Comparison of ENCODE assay signal across 25 mouse cellular contexts in genomic region chr13:55047706-55048105, GRCm38 (mm10). TPM values are rescaled to one million over a fixed set of nuclear protein-coding genes. Genes with fewer than 3 reads are reported as not detected.
A peak's percentile ranks its signal among the peaks of the same experiment; 100 is the strongest.
DNase-seq lines count a peak whose midpoint lies in the region; ATAC-seq lines count a peak whose summit lies in the region.
"Had no signal": no experiment of that assay in that cellular context is flagged by ENCODE, and none has a peak within 500 bp of the region (broad histone marks: within the 10 kb centered on the region; RNA-seq: fewer than 3 reads in every experiment).

No protein-coding gene starts in this region.

- DNase-seq in forebrain, embryonic 14.5 days (ENCODE audit: low spot score) = peak; percentile 33
- DNase-seq in forebrain, embryonic 10.5 days (ENCODE audit: extremely low spot score, low spot score) = no peak
- peak; percentile 26 for DNase-seq in midbrain, embryonic 14.5 days
- no peak for DNase-seq in midbrain, embryonic 10.5 days (ENCODE audit: low spot score)
- DNase-seq in Muller cell, postnatal 12 days (ENCODE audit: inconsistent ontology term) = peak; percentile 68
- DNase-seq in thymus, postnatal 4 days = no peak
- DNase-seq: adrenal gland, adult 2 months; adrenal gland, postnatal 10 days; adrenal gland, postnatal 25 days; B cell, adult 2 months; cerebellum, adult 11-12 months; cerebellum, adult 2 months; cerebellum, adult 9-10 months; cerebellum, postnatal 10 days; cerebellum, postnatal 25 days; forebrain, postnatal 0 days had no signal

- WGBS in forebrain, embryonic 14.5 days = 31% methylated on average over 3 of the region's 3 CpGs
- 91% methylated on average over 3 of the region's 3 CpGs for WGBS in forebrain, embryonic 10.5 days
- WGBS in hindbrain, embryonic 12.5 days = 66% methylated on average over 3 of the region's 3 CpGs
- WGBS in hindbrain, embryonic 13.5 days = 40% methylated on average over 3 of the region's 3 CpGs
- WGBS in midbrain, embryonic 14.5 days = 56% methylated on average over 3 of the region's 3 CpGs
- 85% methylated on average over 3 of the region's 3 CpGs for WGBS in midbrain, embryonic 10.5 days

- H3K4me1 ChIP-seq in forebrain, embryonic 14.5 days (ENCODE audit: control insufficient read depth, insufficient read depth, low read length) = no peaks in the 10 kb centered on the region
- H3K4me1 ChIP-seq in forebrain, embryonic 10.5 days = no peaks in the 10 kb centered on the region
- H3K4me1 ChIP-seq in hindbrain, embryonic 12.5 days = 0 out of 2 replicates have a peak, but pooled peaks cover 3% of the 10 kb centered on the region
- peaks cover 8% of the 10 kb centered on the region; the same call in 1 of the 2 replicates for H3K4me1 ChIP-seq in hindbrain, embryonic 13.5 days (replicated peaks)
- 0 out of 2 replicates have a peak, but pooled peaks cover 5% of the 10 kb centered on the region for H3K4me1 ChIP-seq in midbrain, embryonic 14.5 days (ENCODE audit: control insufficient read depth, insufficient read depth, low read length)
- H3K4me1 ChIP-seq in midbrain, embryonic 10.5 days = no peaks in the 10 kb centered on the region
- H3K4me1 ChIP-seq: embryonic facial prominence, embryonic 10.5 days; embryonic facial prominence, embryonic 12.5 days; forebrain, embryonic 12.5 days had no signal

- peaks cover 7% of the 10 kb centered on the region for H3K36me3 ChIP-seq in forebrain, embryonic 14.5 days (ENCODE audit: control insufficient read depth, insufficient read depth, low read length)
- peaks cover 10% of the 10 kb centered on the region for H3K36me3 ChIP-seq in forebrain, embryonic 10.5 days (replicated peaks)
- peaks cover 7% of the 10 kb centered on the region; the same call in 1 of the 2 replicates for H3K36me3 ChIP-seq in hindbrain, embryonic 12.5 days
- H3K36me3 ChIP-seq in hindbrain, embryonic 13.5 days = peaks cover 7% of the 10 kb centered on the region; the same call in 1 of the 2 replicates
- peaks cover 4% of the 10 kb centered on the region; the same call in 1 of the 2 replicates for H3K36me3 ChIP-seq in midbrain, embryonic 14.5 days (ENCODE audit: control insufficient read depth, insufficient read depth, low read length)
- peaks cover 21% of the 10 kb centered on the region for H3K36me3 ChIP-seq in midbrain, embryonic 10.5 days
- H3K36me3 ChIP-seq: forebrain, embryonic 15.5 days had no signal

- no peak overlapping the region for H3K9ac ChIP-seq in forebrain, embryonic 14.5 days (ENCODE audit: low read length)
- no peak overlapping the region for H3K9ac ChIP-seq in hindbrain, embryonic 12.5 days
- H3K9ac ChIP-seq in hindbrain, embryonic 13.5 days = no peak overlapping the region
- no peak overlapping the region for H3K9ac ChIP-seq in midbrain, embryonic 14.5 days (replicated peaks; ENCODE audit: low read length)
- H3K9ac ChIP-seq: embryonic facial prominence, embryonic 12.5 days; forebrain, embryonic 12.5 days; forebrain, embryonic 15.5 days; forebrain, postnatal 0 days had no signal

- no peaks in the 10 kb centered on the region for H3K27me3 ChIP-seq in forebrain, embryonic 14.5 days (replicated peaks; ENCODE audit: control insufficient read depth, insufficient read depth, low read length)
- no peaks in the 10 kb centered on the region for H3K27me3 ChIP-seq in forebrain, embryonic 10.5 days (ENCODE audit: poor library complexity, severe bottlenecking)
- H3K27me3 ChIP-seq in hindbrain, embryonic 12.5 days = no peaks in the 10 kb centered on the region
- H3K27me3 ChIP-seq in hindbrain, embryonic 13.5 days = no peaks in the 10 kb centered on the region
- H3K27me3 ChIP-seq in midbrain, embryonic 14.5 days (ENCODE audit: control insufficient read depth, insufficient read depth, low read length) = no peaks in the 10 kb centered on the region
- no peaks in the 10 kb centered on the region for H3K27me3 ChIP-seq in midbrain, embryonic 10.5 days (ENCODE audit: low read depth, poor library complexity, severe bottlenecking)
- H3K27me3 ChIP-seq: CH12.LX; embryonic facial prominence, embryonic 12.5 days; forebrain, embryonic 12.5 days; forebrain, embryonic 15.5 days had no signal

- H3K9me3 ChIP-seq in forebrain, embryonic 14.5 days (replicated peaks; ENCODE audit: control insufficient read depth, low read length) = no peaks in the 10 kb centered on the region
- no peaks in the 10 kb centered on the region for H3K9me3 ChIP-seq in forebrain, embryonic 10.5 days
- no peaks in the 10 kb centered on the region for H3K9me3 ChIP-seq in hindbrain, embryonic 12.5 days (replicated peaks)
- no peaks in the 10 kb centered on the region for H3K9me3 ChIP-seq in hindbrain, embryonic 13.5 days
- no peaks in the 10 kb centered on the region for H3K9me3 ChIP-seq in midbrain, embryonic 14.5 days (ENCODE audit: control insufficient read depth, low read length)
- H3K9me3 ChIP-seq in midbrain, embryonic 10.5 days (replicated peaks) = no peaks in the 10 kb centered on the region
- H3K9me3 ChIP-seq: embryonic facial prominence, embryonic 10.5 days; embryonic facial prominence, embryonic 12.5 days; forebrain, embryonic 12.5 days; forebrain, embryonic 15.5 days; G1E had no signal

- no peak overlapping the region for H3K4me2 ChIP-seq in forebrain, embryonic 14.5 days (ENCODE audit: low read length)
- H3K4me2 ChIP-seq in hindbrain, embryonic 12.5 days (replicated peaks) = no peak overlapping the region
- no peak overlapping the region for H3K4me2 ChIP-seq in hindbrain, embryonic 13.5 days
- H3K4me2 ChIP-seq in midbrain, embryonic 14.5 days (ENCODE audit: low read length) = no peak overlapping the region
- H3K4me2 ChIP-seq: embryonic facial prominence, embryonic 12.5 days; forebrain, embryonic 12.5 days; forebrain, embryonic 15.5 days had no signal

- H3K4me3 ChIP-seq in forebrain, embryonic 14.5 days (ENCODE audit: low read depth, low read length) = no peak overlapping the region
- H3K4me3 ChIP-seq in forebrain, embryonic 10.5 days = no peak overlapping the region
- H3K4me3 ChIP-seq in hindbrain, embryonic 12.5 days = no peak overlapping the region
- no peak overlapping the region for H3K4me3 ChIP-seq in hindbrain, embryonic 13.5 days
- H3K4me3 ChIP-seq in midbrain, embryonic 14.5 days (replicated peaks; ENCODE audit: low read depth, low read length) = no peak overlapping the region
- H3K4me3 ChIP-seq in midbrain, embryonic 10.5 days = no peak overlapping the region
- H3K4me3 ChIP-seq: embryonic facial prominence, embryonic 10.5 days; embryonic facial prominence, embryonic 12.5 days; forebrain, embryonic 12.5 days; forebrain, embryonic 15.5 days had no signal

- H3K27ac ChIP-seq in forebrain, embryonic 14.5 days (ENCODE audit: low read depth, low read length) = no peak overlapping the region
- H3K27ac ChIP-seq in forebrain, embryonic 10.5 days = no peak overlapping the region
- H3K27ac ChIP-seq in hindbrain, embryonic 12.5 days = 0 out of 2 replicates have a peak overlapping the region, but pooled peaks have one; percentile 45
- no peak overlapping the region for H3K27ac ChIP-seq in hindbrain, embryonic 13.5 days
- H3K27ac ChIP-seq in midbrain, embryonic 14.5 days (replicated peaks; ENCODE audit: low read depth, low read length) = 0 out of 2 replicates have a peak overlapping the region, but pooled peaks have one; percentile 41
- no peak overlapping the region for H3K27ac ChIP-seq in midbrain, embryonic 10.5 days (replicated peaks)
- H3K27ac ChIP-seq: embryonic facial prominence, embryonic 10.5 days; embryonic facial prominence, embryonic 12.5 days; forebrain, embryonic 12.5 days; forebrain, embryonic 15.5 days had no signal

- no peak for ATAC-seq in forebrain, embryonic 14.5 days
- no peak for ATAC-seq in hindbrain, embryonic 12.5 days (ENCODE audit: low FRiP score)
- no peak for ATAC-seq in hindbrain, embryonic 13.5 days (ENCODE audit: low FRiP score)
- no peak for ATAC-seq in midbrain, embryonic 14.5 days (ENCODE audit: low FRiP score, low TSS enrichment)
- ATAC-seq: CD4-positive, CD25-positive, alpha-beta regulatory T cell, adult 4 months; forebrain, embryonic 15.5 days; forebrain, postnatal 0 days had no signal

RNA-seq across cellular contexts. Expression of gene Hk3, which starts 26.5 kb away (rescaled TPM):
- polyA plus RNA-seq in forebrain, embryonic 14.5 days (2014; fragmentation: Nextera tagmentation; extraction: Ambion mirVana) = 0.80 and 1.1 TPM in 2 replicates
- polyA plus RNA-seq in forebrain, embryonic 10.5 days (2016; fragmentation: Nextera tagmentation; extraction: Ambion mirVana) = 0.58 TPM in 2 replicates
- polyA plus RNA-seq in hindbrain, embryonic 12.5 days (2016; fragmentation: Nextera tagmentation; extraction: Ambion mirVana) = 0.87 and 0.91 TPM in 2 replicates
- polyA plus RNA-seq in hindbrain, embryonic 13.5 days (2015; fragmentation: Nextera tagmentation; extraction: Ambion mirVana) = 1.1 and 1.2 TPM in 2 replicates
- 0.40 and 1.1 TPM in 2 replicates for polyA plus RNA-seq in midbrain, embryonic 14.5 days (2014; fragmentation: Nextera tagmentation; extraction: Ambion mirVana)
- 1.1 and 1.4 TPM in 2 replicates for polyA plus RNA-seq in midbrain, embryonic 10.5 days (2016; fragmentation: Nextera tagmentation; extraction: Ambion mirVana)

RNA-seq across cellular contexts. Expression of gene Uimc1, which starts 52.4 kb away (rescaled TPM):
- 20.7 and 23.5 TPM in 2 replicates for polyA plus RNA-seq in forebrain, embryonic 14.5 days (2014; fragmentation: Nextera tagmentation; extraction: Ambion mirVana)
- 23.4 and 23.5 TPM in 2 replicates for polyA plus RNA-seq in forebrain, embryonic 10.5 days (2016; fragmentation: Nextera tagmentation; extraction: Ambion mirVana)
- 23.1 and 25.3 TPM in 2 replicates for polyA plus RNA-seq in hindbrain, embryonic 12.5 days (2016; fragmentation: Nextera tagmentation; extraction: Ambion mirVana)
- polyA plus RNA-seq in hindbrain, embryonic 13.5 days (2015; fragmentation: Nextera tagmentation; extraction: Ambion mirVana) = 20.0 and 20.3 TPM in 2 replicates
- 20.7 and 20.8 TPM in 2 replicates for polyA plus RNA-seq in midbrain, embryonic 14.5 days (2014; fragmentation: Nextera tagmentation; extraction: Ambion mirVana)
- polyA plus RNA-seq in midbrain, embryonic 10.5 days (2016; fragmentation: Nextera tagmentation; extraction: Ambion mirVana) = 23.2 and 24.1 TPM in 2 replicates

RNA-seq across cellular contexts. Expression of gene Zfp346, which starts 57.4 kb away (rescaled TPM):
- 20.3 and 20.8 TPM in 2 replicates for polyA plus RNA-seq in forebrain, embryonic 14.5 days (2014; fragmentation: Nextera tagmentation; extraction: Ambion mirVana)
- polyA plus RNA-seq in forebrain, embryonic 10.5 days (2016; fragmentation: Nextera tagmentation; extraction: Ambion mirVana) = 24.5 and 25.1 TPM in 2 replicates
- 25.5 and 30.6 TPM in 2 replicates for polyA plus RNA-seq in hindbrain, embryonic 12.5 days (2016; fragmentation: Nextera tagmentation; extraction: Ambion mirVana)
- polyA plus RNA-seq in hindbrain, embryonic 13.5 days (2015; fragmentation: Nextera tagmentation; extraction: Ambion mirVana) = 25.0 and 28.2 TPM in 2 replicates
- 23.6 and 26.2 TPM in 2 replicates for polyA plus RNA-seq in midbrain, embryonic 14.5 days (2014; fragmentation: Nextera tagmentation; extraction: Ambion mirVana)
- 21.8 and 22.9 TPM in 2 replicates for polyA plus RNA-seq in midbrain, embryonic 10.5 days (2016; fragmentation: Nextera tagmentation; extraction: Ambion mirVana)

Comparison
In these comparisons a context has a peak if more than half of its experiments do, and no peak if none do; other contexts are left out.
1. DNase-seq: peak in forebrain, embryonic 14.5 days (single experiment), midbrain, embryonic 14.5 days (single experiment) and Muller cell, postnatal 12 days (single experiment); none in forebrain, embryonic 10.5 days (single experiment), midbrain, embryonic 10.5 days (single experiment) and thymus, postnatal 4 days (single experiment).
2. H3K27ac ChIP-seq: peak in hindbrain, embryonic 12.5 days (single experiment) and midbrain, embryonic 14.5 days (single experiment); none in forebrain, embryonic 14.5 days (single experiment), forebrain, embryonic 10.5 days (single experiment), hindbrain, embryonic 13.5 days (single experiment) and midbrain, embryonic 10.5 days (single experiment).